Mouse (Mus musculus): ENCODE measurements at regions not wholly inside any gene's neighbourhood (a gene's known extent, or its start where the extent isn't known, plus 50 kb on each side); places are given as distances from the start of the nearest gene placed in this dataset.

- DNase-seq, result no peak
Observed at GRCm38 (mm10) chr2:46358225-46358624, 1241.0 kb upstream of the Zeb2 start.

GRCm38 (mm10) chr2:46356651-46357050, 1239.5 kb upstream of the Zeb2 start:
- no peak for DNase-seq

- DNase-seq, result no peak
Observed at GRCm38 (mm10) chr2:46340694-46341093, 1223.5 kb upstream of the Zeb2 start.

GRCm38 (mm10) chr2:46316666-46317065, 1199.5 kb upstream of the Zeb2 start:
- DNase-seq, result no peak

- DNase-seq, result no peak
Observed at GRCm38 (mm10) chr2:46315243-46315642, 1198.0 kb upstream of the Zeb2 start.

- DNase-seq, result no peak
Observed at GRCm38 (mm10) chr2:46307582-46308153, 1190.5 kb upstream of the Zeb2 start.

- no peak for DNase-seq
Observed at GRCm38 (mm10) chr2:46302627-46303026, 1185.4 kb upstream of the Zeb2 start.

GRCm38 (mm10) chr2:46297274-46297843, 1180.2 kb upstream of the Zeb2 start:
- DNase-seq, result no peak

- DNase-seq, result no peak
Observed at GRCm38 (mm10) chr2:46283929-46284598, 1166.9 kb upstream of the Zeb2 start.

- DNase-seq, result no peak
Observed at GRCm38 (mm10) chr2:46280822-46281221, 1163.6 kb upstream of the Zeb2 start.

- DNase-seq, result no peak
Observed at GRCm38 (mm10) chr2:46261618-46262017, 1144.4 kb upstream of the Zeb2 start.

- DNase-seq, result no peak
Observed at GRCm38 (mm10) chr2:46251562-46251961, 1134.4 kb upstream of the Zeb2 start.

- DNase-seq, result no peak
Observed at GRCm38 (mm10) chr2:46245717-46246116, 1128.5 kb upstream of the Zeb2 start.

- DNase-seq, result no peak
Observed at GRCm38 (mm10) chr2:46244697-46245096, 1127.5 kb upstream of the Zeb2 start.

GRCm38 (mm10) chr2:46242806-46243205, 1125.6 kb upstream of the Zeb2 start:
- peak; percentile 81 for DNase-seq

- DNase-seq, result no peak
Observed at GRCm38 (mm10) chr2:46239874-46240273, 1122.7 kb upstream of the Zeb2 start.

- no peak for DNase-seq
Observed at GRCm38 (mm10) chr2:46230791-46231450, 1113.7 kb upstream of the Zeb2 start.

- no peak for DNase-seq
Observed at GRCm38 (mm10) chr2:46218336-46218957, 1101.3 kb upstream of the Zeb2 start.

GRCm38 (mm10) chr2:46199341-46199740, 1082.1 kb upstream of the Zeb2 start:
- DNase-seq, result no peak

- no peak for DNase-seq
Observed at GRCm38 (mm10) chr2:46187265-46187888, 1070.2 kb upstream of the Zeb2 start.

- no peak for DNase-seq
Observed at GRCm38 (mm10) chr2:46183241-46183640, 1066.0 kb upstream of the Zeb2 start.

GRCm38 (mm10) chr2:46179741-46180140, 1062.5 kb upstream of the Zeb2 start:
- no peak for DNase-seq

- no peak for DNase-seq
Observed at GRCm38 (mm10) chr2:46168488-46168887, 1051.3 kb upstream of the Zeb2 start.

All from retina, postnatal 1 day (tissue).